Mouse (Mus musculus): ENCODE measurements around the gene Dnajc6.
A peak's percentile ranks its signal among the peaks of the same experiment; 100 is the strongest.

Gene Dnajc6

DNA sequence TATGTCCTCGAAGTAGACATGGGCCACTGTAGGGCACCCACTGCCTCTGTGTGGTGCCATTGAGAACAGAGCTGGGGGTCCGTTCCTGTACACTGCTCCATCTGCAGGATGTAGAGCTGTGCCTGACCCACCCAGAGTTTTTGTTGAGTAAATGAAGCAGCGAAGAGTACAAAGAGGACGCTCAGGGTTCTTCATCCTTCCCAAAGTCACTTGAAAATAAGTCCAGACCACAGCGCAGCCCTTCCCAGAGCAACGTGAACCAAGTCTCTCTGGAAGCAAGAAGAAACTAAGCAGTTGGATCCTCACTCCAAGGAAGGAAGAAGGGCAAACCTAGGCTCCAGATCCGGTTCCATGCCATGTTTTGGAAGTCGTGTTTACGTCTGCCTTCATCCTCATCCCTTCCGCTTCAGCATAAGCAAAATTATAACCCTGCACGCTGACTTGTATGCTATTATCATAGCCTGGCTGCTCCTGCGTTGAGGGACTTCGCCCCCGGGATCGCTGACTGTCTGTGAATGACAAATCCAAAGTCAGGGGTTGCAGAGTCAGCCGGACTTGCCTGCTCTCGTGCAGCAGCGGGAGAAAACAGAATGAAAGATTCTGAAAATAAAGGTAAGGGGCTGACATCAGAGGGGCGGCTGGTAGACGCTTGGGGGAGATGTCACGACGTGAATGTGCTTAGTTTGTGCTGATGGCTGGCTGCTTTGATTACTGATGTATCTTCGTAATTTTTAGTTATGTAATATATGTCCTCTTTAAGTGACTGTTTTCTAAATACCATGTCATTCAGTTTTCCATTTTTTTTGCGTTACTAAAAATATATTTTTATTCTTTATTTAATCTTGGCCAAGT, 11.3 kb downstream of the Dnajc6 start:
- peak; percentile 70 for DNase-seq

GRCm38 (mm10) chr4:101508431-101508830, 12.0 kb downstream of the Dnajc6 start:
- no peak for DNase-seq

DNA sequence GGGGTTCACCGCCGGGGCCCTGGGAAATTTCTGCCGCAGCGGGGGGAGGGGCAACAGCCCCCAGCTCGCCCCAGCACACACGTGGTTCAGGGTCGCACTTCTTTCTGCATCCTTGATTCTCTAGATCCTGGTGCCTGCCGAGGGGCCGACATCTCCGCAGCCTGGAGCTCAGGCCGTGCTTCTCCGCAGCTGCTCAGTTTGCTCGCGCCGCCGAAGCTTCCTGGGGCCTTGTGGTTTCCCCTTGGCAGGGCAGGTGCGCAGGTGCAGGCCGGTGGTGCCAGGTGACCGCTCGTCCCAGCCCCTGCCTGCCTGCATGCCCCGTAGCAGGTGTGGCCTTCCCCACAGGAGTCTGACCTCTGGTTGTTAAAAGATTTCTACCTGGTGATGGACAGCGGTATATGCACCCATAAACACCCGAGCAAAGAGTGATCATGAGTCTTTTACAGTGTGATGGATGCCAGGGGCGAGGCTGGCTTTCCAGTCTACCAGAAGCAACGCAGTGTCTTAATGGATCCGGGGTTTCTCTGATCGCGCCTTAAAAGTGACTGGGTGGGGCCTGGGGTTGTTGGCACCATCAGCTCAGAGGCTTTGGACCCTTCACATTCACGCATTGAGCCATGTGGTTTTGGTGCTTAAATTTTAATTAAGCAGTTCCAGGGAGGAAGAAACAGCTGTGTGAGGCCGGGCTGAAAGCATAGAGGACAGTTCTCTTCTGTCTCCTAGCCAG, 12.6 kb downstream of the Dnajc6 start:
- DNase-seq = peak; percentile 31

- no peak for DNase-seq
Observed at GRCm38 (mm10) chr4:101510111-101510903, 13.9 kb downstream of the Dnajc6 start.

GRCm38 (mm10) chr4:101510904-101511210, 14.4 kb downstream of the Dnajc6 start:
- no peak for DNase-seq

DNA sequence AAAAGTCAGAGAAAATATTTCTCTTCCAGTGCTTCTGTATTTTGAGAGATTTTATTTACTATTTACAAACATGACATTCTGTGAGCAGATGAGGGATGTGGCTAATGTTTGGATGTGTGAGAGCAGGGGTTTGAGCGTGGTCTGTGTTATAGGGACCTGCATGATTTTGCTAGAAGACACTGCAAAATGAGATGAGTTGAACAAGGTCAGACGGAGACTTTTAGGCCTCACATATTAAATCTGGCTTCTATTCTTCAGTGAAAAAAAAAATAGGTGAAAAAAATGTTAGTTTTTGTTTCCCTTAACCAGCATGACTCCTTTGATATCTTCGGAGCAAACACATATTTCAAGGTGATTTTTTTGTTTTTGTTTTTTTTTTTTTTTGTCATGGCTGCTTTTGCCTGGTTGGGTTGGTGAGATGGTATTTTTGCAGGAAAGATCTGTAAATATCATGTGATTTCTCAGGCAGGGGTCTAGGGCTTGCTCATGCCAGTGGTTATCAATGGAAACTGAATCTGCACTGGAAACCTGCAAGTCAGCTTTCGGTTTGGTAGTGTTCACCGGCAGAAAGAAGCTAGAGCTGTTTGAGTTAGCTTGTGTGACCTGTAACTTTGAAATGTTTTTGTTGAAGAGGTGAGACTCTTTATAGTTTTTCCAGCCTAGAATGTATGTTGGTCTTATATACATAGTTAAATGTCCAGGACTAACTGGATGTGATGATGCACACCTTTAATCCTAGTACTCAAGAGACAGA, 15.5 kb downstream of the Dnajc6 start:
- no peak for DNase-seq

DNA sequence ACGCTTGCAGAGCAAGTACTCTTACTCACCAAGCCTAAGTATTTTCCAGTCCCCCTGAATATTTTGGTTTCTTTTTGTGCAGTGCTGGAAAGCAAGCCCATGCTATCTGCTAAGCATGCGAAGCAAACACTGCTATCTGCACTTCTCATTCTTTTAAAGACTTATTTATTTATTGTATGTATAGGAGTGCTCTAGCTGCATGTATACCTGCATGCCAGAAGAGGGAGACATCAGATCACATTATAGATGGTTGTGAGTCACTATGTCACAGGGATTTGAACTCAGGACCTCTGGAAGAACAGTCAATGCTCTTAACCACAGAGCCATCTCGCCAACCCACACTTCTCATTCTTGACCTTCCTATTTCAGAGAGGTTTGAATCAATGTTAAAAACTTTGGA, 16.8 kb downstream of the Dnajc6 start:
- DNase-seq = no peak

DNA sequence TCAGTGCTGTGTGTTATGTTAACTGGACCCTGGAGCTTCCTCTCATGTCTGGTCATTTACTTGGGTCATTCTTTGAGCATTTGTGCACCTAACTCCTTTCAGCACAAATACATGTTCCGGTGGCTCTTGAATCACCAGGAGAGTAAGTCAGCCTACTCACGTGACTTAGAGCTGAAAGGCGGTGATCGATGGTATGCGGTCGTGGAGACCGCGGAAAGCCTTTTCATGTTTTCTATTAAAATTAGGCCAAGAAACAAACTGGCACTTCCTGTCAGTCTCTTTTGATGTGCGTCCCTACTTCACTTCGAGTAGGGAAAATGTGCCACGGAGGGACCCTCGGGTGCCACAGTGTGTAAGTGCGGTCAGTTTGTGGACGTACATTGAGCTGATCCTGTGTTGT, 19.4 kb downstream of the Dnajc6 start:
- DNase-seq = no peak

DNA sequence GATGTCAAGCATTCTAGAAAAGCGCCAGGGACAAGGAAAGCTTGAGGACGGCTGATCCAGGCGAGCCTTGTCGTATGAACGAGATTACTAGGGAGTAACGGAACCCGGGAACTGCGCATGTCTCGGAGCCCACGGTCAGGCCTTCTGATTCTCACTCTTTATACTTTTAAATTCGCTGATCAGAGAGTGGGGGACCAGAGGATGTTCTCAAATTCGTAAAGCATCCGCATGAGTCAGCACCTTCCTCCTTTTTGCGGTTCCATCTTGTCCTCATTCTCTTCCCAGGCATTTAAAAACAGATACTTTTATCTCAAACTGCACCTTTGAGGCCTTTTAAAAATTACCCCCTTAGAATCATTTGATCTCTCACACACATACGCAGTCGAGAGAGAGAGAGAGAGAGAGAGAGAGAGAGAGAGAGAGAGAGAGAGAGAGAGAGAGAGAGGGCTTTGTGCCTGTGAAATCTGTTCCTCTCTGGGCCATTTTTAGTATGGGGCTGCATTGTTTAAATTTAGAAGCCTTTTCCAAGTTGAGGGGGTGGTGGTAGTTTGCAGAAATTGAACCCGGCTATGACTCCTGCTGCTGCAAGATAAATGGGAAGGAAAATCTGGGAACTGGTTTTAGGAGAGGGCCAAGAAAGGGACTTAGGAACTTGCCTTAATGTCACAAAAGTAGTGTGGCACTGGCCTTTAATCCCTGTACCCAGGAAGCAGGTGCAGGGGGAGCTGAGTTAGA, 20.2 kb downstream of the Dnajc6 start:
- no peak for DNase-seq

DNA sequence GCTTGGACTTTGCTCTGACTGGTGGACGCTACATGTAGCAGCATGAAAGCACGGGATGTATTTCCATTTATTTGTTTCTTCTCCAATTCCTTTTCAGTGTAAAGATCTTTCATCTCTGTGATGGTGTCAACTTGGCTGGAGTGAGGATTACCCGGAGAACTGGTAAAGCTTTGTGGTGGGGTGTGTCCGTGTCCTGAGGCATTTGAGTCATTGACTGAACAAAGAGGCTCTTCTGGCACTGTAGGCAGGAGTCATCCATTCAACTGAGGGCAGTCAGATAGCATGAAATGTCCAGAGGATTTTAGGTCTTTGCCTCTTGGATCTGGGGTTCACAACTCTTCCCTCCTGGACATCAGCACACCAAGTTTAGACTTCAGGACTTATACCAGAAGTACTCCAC, 35.5 kb downstream of the Dnajc6 start:
- no peak for DNase-seq

GRCm38 (mm10) chr4:101540516-101540915, 44.1 kb downstream of the Dnajc6 start:
- no peak for DNase-seq

GRCm38 (mm10) chr4:101549958-101550591, 53.6 kb downstream of the Dnajc6 start:
- peak; percentile 44 for DNase-seq

DNA sequence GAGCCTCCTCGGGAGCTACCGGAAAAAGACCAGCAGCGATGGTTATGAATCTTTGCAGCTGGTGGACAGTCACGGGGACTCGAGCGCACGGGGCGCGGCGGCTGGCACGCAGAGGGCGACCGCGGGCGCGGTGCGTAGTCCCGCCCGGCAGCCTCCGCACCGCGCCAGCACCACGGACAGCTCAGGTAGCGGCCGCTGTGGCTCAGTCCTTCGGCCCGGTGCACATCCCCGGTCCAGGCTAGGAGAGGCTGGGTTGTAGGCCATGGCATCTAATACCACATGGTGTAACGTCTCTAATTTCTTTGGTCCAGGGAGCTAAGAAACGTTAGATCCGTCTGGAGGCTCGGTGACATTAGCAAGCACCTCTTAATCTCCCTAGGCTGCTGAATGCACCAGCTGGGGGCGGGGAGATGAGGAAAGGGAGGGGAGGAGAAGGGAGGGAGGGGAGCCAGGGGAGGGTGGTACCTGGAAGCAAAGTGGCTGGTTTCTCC, 54.3 kb downstream of the Dnajc6 start:
- DNase-seq = peak; percentile 31

DNA sequence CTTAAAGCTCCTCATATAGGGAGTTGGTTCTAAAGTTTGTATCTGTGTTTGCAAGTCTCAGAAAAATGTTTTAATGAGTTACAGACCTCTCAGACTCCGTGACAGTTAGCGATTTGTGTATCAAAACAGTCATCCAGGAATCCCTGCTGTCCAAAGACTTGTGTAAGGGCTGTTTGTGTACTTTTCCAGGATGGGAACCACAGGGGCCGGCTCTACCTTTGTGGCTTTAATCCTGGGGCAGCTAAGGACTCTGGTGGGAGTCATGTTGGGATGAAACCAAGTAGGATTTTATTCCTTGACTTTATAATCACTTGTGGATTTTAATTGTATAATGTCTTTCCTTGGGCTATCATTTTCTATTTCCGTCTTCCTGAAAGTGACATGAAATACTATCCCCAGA, 55.0 kb downstream of the Dnajc6 start:
- DNase-seq = no peak

GRCm38 (mm10) chr4:101552372-101552771, 55.9 kb downstream of the Dnajc6 start:
- DNase-seq = no peak

GRCm38 (mm10) chr4:101555016-101555415, 58.6 kb downstream of the Dnajc6 start:
- no peak for DNase-seq

DNA sequence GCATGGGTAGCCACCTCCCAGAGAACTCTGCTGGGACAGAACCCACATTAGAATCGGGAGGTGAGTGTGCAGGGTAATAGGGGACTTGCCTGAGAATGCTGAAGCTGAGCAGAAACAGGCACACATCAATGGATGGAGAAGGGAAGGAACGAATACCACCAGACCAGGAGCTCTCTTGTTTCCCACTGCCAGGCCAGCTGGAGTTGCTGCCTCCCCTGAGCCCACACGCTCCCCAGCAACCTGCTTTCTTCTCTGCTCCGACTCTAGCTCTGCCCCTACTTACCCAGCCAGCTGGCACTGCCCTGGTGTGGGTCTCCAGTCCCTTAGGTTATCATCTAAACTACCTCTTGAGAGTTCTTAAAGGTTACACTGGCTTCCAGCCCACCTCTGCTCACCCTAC, 63.7 kb downstream of the Dnajc6 start:
- DNase-seq = peak; percentile 38

DNA sequence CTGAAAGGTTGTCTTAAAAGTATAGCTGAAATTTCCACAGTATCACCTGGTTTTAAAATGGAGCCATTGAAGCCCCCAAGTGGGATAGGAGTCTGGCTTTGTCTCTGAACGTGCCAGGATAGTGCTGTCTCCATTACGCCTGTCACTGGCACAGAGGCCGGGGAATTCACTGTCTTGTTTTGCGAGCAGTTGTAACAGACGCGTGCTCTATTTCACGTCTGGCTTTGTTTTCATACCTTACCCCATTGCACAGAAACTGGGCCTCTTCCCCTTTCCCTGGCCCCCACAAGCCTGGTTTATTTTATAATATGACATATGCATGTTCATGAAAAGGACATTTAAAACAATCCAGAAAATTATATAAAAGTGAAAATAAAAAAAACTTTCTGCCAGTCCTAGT, 66.4 kb downstream of the Dnajc6 start:
- DNase-seq = peak; percentile 38

DNA sequence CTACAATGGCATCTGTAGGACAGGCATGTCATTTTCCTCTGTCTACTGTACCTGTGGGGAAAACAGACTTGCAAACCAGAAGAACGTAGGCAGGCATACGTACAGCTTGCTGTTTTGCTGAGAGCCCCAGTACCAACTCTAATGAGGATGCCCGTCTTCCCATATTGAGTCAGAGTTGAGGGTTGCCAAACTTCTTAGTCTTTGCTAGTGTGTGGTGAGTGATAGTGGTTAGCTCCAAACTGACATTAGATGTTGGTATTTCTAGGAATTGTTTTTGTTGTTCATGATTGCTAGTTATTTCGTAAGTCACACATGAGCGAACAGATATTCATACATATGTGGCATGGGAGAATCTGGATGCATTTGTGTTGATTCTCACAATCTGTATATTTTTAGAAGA, 67.2 kb downstream of the Dnajc6 start:
- DNase-seq = no peak

DNA sequence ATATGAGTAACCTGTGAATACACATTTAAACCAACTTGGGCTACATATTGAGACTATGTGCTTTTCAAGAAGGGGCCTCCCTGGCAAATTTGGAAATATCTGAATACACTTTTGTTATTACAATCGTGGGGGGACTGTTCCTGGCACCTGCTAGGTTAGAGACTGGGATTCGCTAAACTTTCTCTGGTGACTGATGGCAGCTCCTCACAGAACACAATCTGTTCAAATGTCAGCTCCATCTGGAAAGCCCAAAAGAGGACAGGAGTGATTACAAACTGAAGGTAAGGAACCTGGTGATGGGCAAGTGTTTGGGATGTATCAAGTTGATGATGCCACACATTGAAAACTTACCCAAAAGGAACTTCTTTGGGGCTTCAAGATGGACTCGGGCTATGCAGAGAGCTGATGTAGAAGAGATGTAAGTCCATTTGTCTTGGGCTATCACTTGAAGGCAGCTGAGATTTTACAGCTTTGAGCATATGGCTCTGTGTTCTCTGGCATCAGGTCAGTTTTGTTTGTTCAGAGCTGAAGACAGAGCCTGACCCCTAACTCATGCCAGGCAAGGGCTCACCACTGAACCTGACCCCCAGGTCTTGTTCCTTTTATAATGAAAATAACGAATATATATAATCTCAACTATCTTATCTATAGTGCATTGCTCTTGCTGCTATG, 68.4 kb downstream of the Dnajc6 start:
- peak; percentile 39 for DNase-seq

GRCm38 (mm10) chr4:101569076-101569475, 72.6 kb downstream of the Dnajc6 start:
- no peak for DNase-seq
